Mouse (Mus musculus): Measurements from ENCODE around the gene Sipa1l2.
A peak's percentile ranks its signal among the peaks of the same experiment; 100 is the strongest.
"Not testable (repeated sequence)": the region's sequence is repeated elsewhere in the genome, so short reads cannot be mapped to it uniquely, and the experiment has no call there.

Gene Sipa1l2

GRCm38 (mm10) chr8:125533709-125534108, 35.9 kb downstream of the Sipa1l2 start:
- DNase-seq, result peak; percentile 51

GRCm38 (mm10) chr8:125532953-125533352, 36.7 kb downstream of the Sipa1l2 start:
- DNase-seq, result no peak

- DNase-seq, result no peak
Measured at GRCm38 (mm10) chr8:125532177-125532576, 37.4 kb downstream of the Sipa1l2 start.

- no peak for DNase-seq
Measured at GRCm38 (mm10) chr8:125531640-125532039, 38.0 kb downstream of the Sipa1l2 start.

GRCm38 (mm10) chr8:125531088-125531438, 38.5 kb downstream of the Sipa1l2 start:
- DNase-seq, result peak; percentile 53

GRCm38 (mm10) chr8:125530187-125531087, 39.2 kb downstream of the Sipa1l2 start:
- no peak for DNase-seq

- no peak for DNase-seq
Measured at GRCm38 (mm10) chr8:125529019-125529418, 40.6 kb downstream of the Sipa1l2 start.

GRCm38 (mm10) chr8:125527941-125528340, 41.7 kb downstream of the Sipa1l2 start:
- DNase-seq, result no peak

- DNase-seq, result no peak
Measured at GRCm38 (mm10) chr8:125526999-125527398, 42.6 kb downstream of the Sipa1l2 start.

- no peak for DNase-seq
Measured at GRCm38 (mm10) chr8:125526582-125526981, 43.0 kb downstream of the Sipa1l2 start.

GRCm38 (mm10) chr8:125524479-125524878, 45.1 kb downstream of the Sipa1l2 start:
- no peak for DNase-seq

- DNase-seq, result no peak
Measured at GRCm38 (mm10) chr8:125523213-125523612, 46.4 kb downstream of the Sipa1l2 start.

- DNase-seq, result no peak
Measured at GRCm38 (mm10) chr8:125522151-125522550, 47.5 kb downstream of the Sipa1l2 start.

- no peak for DNase-seq
Measured at GRCm38 (mm10) chr8:125521087-125521486, 48.5 kb downstream of the Sipa1l2 start.

GRCm38 (mm10) chr8:125520308-125520707, 49.3 kb downstream of the Sipa1l2 start:
- DNase-seq, result not testable (repeated sequence)

- no peak for DNase-seq
Measured at GRCm38 (mm10) chr8:125518951-125519350, 50.7 kb downstream of the Sipa1l2 start.

- no peak for DNase-seq
Measured at GRCm38 (mm10) chr8:125518301-125518700, 51.3 kb downstream of the Sipa1l2 start.

- DNase-seq, result no peak
Measured at GRCm38 (mm10) chr8:125517397-125517796, 52.2 kb downstream of the Sipa1l2 start.

GRCm38 (mm10) chr8:125516115-125516905, 53.3 kb downstream of the Sipa1l2 start:
- no peak for DNase-seq

GRCm38 (mm10) chr8:125515665-125516064, 53.9 kb downstream of the Sipa1l2 start:
- DNase-seq, result no peak

GRCm38 (mm10) chr8:125513935-125514334, 55.7 kb downstream of the Sipa1l2 start:
- DNase-seq, result peak; percentile 19

- no peak for DNase-seq
Measured at GRCm38 (mm10) chr8:125513242-125513866, 56.3 kb downstream of the Sipa1l2 start.

GRCm38 (mm10) chr8:125512561-125512960, 57.0 kb downstream of the Sipa1l2 start:
- DNase-seq, result no peak

All from right cerebral cortex, adult 18-20 months (tissue).